Comparison of ENCODE assay signal across 9 mouse cellular contexts in genomic region chr5:140140214-140140613, GRCm38 (mm10).
DNase-seq lines count a peak whose midpoint lies in the region; ATAC-seq and TF ChIP-seq lines count a peak whose summit lies in the region.
"Had no signal": no experiment of that assay in that cellular context is flagged by ENCODE, and none has a peak within 500 bp of the region (broad histone marks: within the 10 kb centered on the region; RNA-seq: fewer than 3 reads in every experiment).

No protein-coding gene starts in this region.

- no peak overlapping the region for H3K4me2 ChIP-seq in intestine, embryonic 14.5 days (ENCODE audit: low read length)
- H3K4me2 ChIP-seq in intestine, embryonic 16.5 days (ENCODE audit: low read depth, low read length), result no peak overlapping the region
- H3K4me2 ChIP-seq in heart, postnatal 0 days (ENCODE audit: low read depth, low read length), result no peak overlapping the region
- H3K4me2 ChIP-seq in midbrain, embryonic 13.5 days (replicated peaks), result no peak overlapping the region
- H3K4me2 ChIP-seq: limb, embryonic 15.5 days had no signal

- H3K9ac ChIP-seq in intestine, embryonic 14.5 days (ENCODE audit: low read length), result no peak overlapping the region
- no peak overlapping the region for H3K9ac ChIP-seq in intestine, embryonic 16.5 days (ENCODE audit: low read depth, low read length)
- no peak overlapping the region for H3K9ac ChIP-seq in heart, postnatal 0 days (replicated peaks; ENCODE audit: low read depth, low read length)
- H3K9ac ChIP-seq in midbrain, embryonic 13.5 days (replicated peaks), result no peak overlapping the region
- H3K9ac ChIP-seq: limb, embryonic 15.5 days had no signal

- H3K36me3 ChIP-seq in intestine, embryonic 14.5 days (ENCODE audit: control insufficient read depth, insufficient read depth, low read length), result peaks cover 9% of the 10 kb centered on the region; the same call in 1 of the 2 replicates
- no peaks in the 10 kb centered on the region for H3K36me3 ChIP-seq in intestine, embryonic 16.5 days (ENCODE audit: control insufficient read depth, insufficient read depth, low read length)
- no peaks in the 10 kb centered on the region for H3K36me3 ChIP-seq in heart, postnatal 0 days (replicated peaks; ENCODE audit: control insufficient read depth, insufficient read depth, low read length)
- H3K36me3 ChIP-seq in midbrain, embryonic 13.5 days, result peaks cover 6% of the 10 kb centered on the region; the same call in 1 of the 2 replicates

- no peak overlapping the region for H3K4me3 ChIP-seq in intestine, embryonic 14.5 days (ENCODE audit: low read depth, low read length)
- no peak overlapping the region for H3K4me3 ChIP-seq in intestine, embryonic 16.5 days (ENCODE audit: low read length)
- H3K4me3 ChIP-seq in heart, postnatal 0 days (ENCODE audit: low read depth, low read length), result no peak overlapping the region
- H3K4me3 ChIP-seq in midbrain, embryonic 13.5 days (replicated peaks), result no peak overlapping the region
- H3K4me3 ChIP-seq: limb, embryonic 15.5 days had no signal

- TF ChIP-seq EP300 in heart, postnatal 0 days (IDR thresholded peaks at IDR 0.05; ENCODE audit: low read depth), result no peak

- H3K9me3 ChIP-seq in intestine, embryonic 14.5 days (ENCODE audit: control insufficient read depth, low read length), result no peaks in the 10 kb centered on the region
- H3K9me3 ChIP-seq in intestine, embryonic 16.5 days (ENCODE audit: control insufficient read depth, low read length), result no peaks in the 10 kb centered on the region
- H3K9me3 ChIP-seq in heart, postnatal 0 days (replicated peaks; ENCODE audit: control insufficient read depth, low read length), result no peaks in the 10 kb centered on the region
- H3K9me3 ChIP-seq in midbrain, embryonic 13.5 days, result no peaks in the 10 kb centered on the region
- H3K9me3 ChIP-seq: limb, embryonic 15.5 days had no signal

- intact Hi-C loops in left cerebral cortex, postnatal 10 days (cut with DNase I), result loop anchor here (5.0 kb wide), 1 partner anchor 303 kb away; no protein-coding TSS in a partner anchor

- DNase-seq in intestine, embryonic 14.5 days (ENCODE audit: low spot score), result peak; percentile 77
- peak; percentile 60 for DNase-seq in MN1 (ENCODE audit: low spot score)
- DNase-seq in heart, postnatal 0 days (ENCODE audit: low spot score), result peak; percentile 36
- DNase-seq in left cerebral cortex, postnatal 10 days (ENCODE audit: extremely low spot score in 1 of 2, low spot score in 2 of 2), result peak; percentile 38 to 71
- DNase-seq in thymus, postnatal 10 days (ENCODE audit: low spot score in 2 of 2), result peak; percentile 27 to 70

- no peaks in the 10 kb centered on the region for H3K27me3 ChIP-seq in intestine, embryonic 14.5 days (replicated peaks; ENCODE audit: control insufficient read depth, insufficient read depth, low read length)
- H3K27me3 ChIP-seq in intestine, embryonic 16.5 days (replicated peaks; ENCODE audit: control insufficient read depth, insufficient read depth, low read length), result no peaks in the 10 kb centered on the region
- no peaks in the 10 kb centered on the region for H3K27me3 ChIP-seq in heart, postnatal 0 days (ENCODE audit: control insufficient read depth, insufficient read depth, low read length)
- H3K27me3 ChIP-seq in midbrain, embryonic 13.5 days, result no peaks in the 10 kb centered on the region
- H3K27me3 ChIP-seq: limb, embryonic 15.5 days had no signal

- no peak for ATAC-seq in intestine, embryonic 14.5 days (replicated peaks; ENCODE audit: low FRiP score, low TSS enrichment, low read depth)
- no peak for ATAC-seq in intestine, embryonic 16.5 days
- peak; percentile 82 for ATAC-seq in common myeloid progenitor, adult 5-6 weeks (replicated peaks; ENCODE audit: low read depth, poor library complexity, severe bottlenecking)
- no peak for ATAC-seq in heart, postnatal 0 days (ENCODE audit: insufficient read depth, low read depth)
- peak; percentile 56; the same call in 1 of the 2 replicates for ATAC-seq in midbrain, embryonic 13.5 days

- H3K4me1 ChIP-seq in intestine, embryonic 14.5 days (replicated peaks; ENCODE audit: control insufficient read depth, insufficient read depth, low read length), result no peaks in the 10 kb centered on the region
- H3K4me1 ChIP-seq in intestine, embryonic 16.5 days (ENCODE audit: control insufficient read depth, insufficient read depth, low read length), result no peaks in the 10 kb centered on the region
- H3K4me1 ChIP-seq in heart, postnatal 0 days (ENCODE audit: control insufficient read depth, insufficient read depth), result peaks cover 25% of the 10 kb centered on the region
- no peaks in the 10 kb centered on the region for H3K4me1 ChIP-seq in midbrain, embryonic 13.5 days (replicated peaks)
- H3K4me1 ChIP-seq: limb, embryonic 15.5 days had no signal

- no peak overlapping the region for H3K27ac ChIP-seq in intestine, embryonic 14.5 days (ENCODE audit: low read depth)
- H3K27ac ChIP-seq in intestine, embryonic 16.5 days (ENCODE audit: low read length), result no peak overlapping the region
- no peak overlapping the region for H3K27ac ChIP-seq in heart, postnatal 0 days (ENCODE audit: low read depth)
- no peak overlapping the region for H3K27ac ChIP-seq in midbrain, embryonic 13.5 days
- H3K27ac ChIP-seq: limb, embryonic 15.5 days had no signal

- TF ChIP-seq CTCF in heart, postnatal 0 days (IDR thresholded peaks at IDR 0.05; ENCODE audit: low read depth), result peak; percentile 87

Comparison
In these comparisons a context has a peak if more than half of its experiments do, and no peak if none do; other contexts are left out.
1. ATAC-seq: peak in common myeloid progenitor, adult 5-6 weeks (single experiment) and midbrain, embryonic 13.5 days (single experiment); none in intestine, embryonic 14.5 days (single experiment), intestine, embryonic 16.5 days (single experiment) and heart, postnatal 0 days (single experiment).
2. Peak in every context shown above with its lines, with median percentiles within 50 percentile points of each other: DNase-seq.